Mouse (Mus musculus): ENCODE data around the gene Tmbim7.

DNA sequence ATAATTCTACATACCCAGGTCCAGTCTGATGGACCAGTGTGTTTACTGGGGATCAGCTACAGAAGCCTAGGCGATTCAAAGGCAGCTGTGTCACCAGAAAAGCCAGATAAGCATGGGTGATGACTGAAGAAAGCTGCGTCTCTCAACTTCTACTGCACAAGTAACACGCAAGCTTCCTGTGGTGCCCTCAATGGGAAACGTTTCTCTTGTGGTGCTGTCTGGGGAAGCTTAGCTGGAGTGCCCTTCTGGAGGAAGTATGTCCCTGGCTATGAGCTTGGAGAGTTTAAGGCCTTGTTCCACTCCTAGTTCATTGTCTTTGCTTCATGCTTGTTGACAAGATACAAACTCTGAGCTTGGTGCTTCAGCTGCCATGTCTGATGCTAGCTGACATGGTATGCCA lies 68.4 kb downstream of the Tmbim7 start:
- no peak for TF ChIP-seq CTCF (IDR thresholded peaks at IDR 0.05; ENCODE audit: low read depth)
- no peak for TF ChIP-seq EP300 (optimal IDR thresholded peaks at IDR 0.05)
